Mouse (Mus musculus): ENCODE measurements around the gene Mfap2.

DNA sequence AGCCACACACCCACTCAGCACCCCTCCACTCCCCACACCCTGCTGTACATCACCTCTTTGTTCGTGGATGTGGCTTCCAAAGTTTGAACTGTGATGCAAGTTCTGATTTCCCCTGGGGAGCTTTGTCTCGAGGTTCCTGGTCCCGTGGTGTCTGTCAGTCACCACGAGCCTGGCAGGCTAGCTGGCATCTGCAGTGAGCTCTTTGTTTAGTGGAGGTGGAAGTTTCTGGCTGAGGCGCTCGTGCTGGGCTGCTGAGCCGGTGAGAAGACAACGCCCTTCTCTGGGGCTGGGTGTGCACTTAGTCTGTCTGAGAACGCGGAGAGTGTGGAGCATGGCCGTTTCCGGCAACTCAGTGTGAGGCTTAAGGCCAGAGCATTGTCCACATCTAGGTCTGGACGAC is 38.5 kb upstream of the Mfap2 start:
- TF ChIP-seq CTCF (IDR thresholded peaks at IDR 0.05; ENCODE audit: low read depth) (no peak), EP300 (IDR thresholded peaks at IDR 0.05; ENCODE audit: low read depth) (no peak)
